Mouse (Mus musculus) cerebellum, adult 2 months (tissue): ENCODE measurements around the gene Gpr4.

ENCODE experiments used
- CTCF ChIP-seq: fragments of 200-500 bp; IDR thresholded peaks from 2 replicates; pipeline ENCODE4 v1.5.1; 2011; ENCODE audit warnings: low read depth, mild to moderate bottlenecking, control low read depth, low read length, moderate library complexity, borderline replicate concordance; ENCODE audit not compliant: insufficient read depth
- POLR2A ChIP-seq: fragments of 200-500 bp; IDR thresholded peaks from 2 replicates; pipeline ENCODE4 v1.6.1; 2011; ENCODE audit warnings: low read length, control low read depth, borderline replicate concordance; ENCODE audit not compliant: insufficient read depth

- TF ChIP-seq POLR2A (no peak), CTCF (no peak)
Measured at GRCm38 (mm10) chr7:19177216-19177615, 35.1 kb upstream of the Gpr4 start.
